Mouse (Mus musculus) olfactory bulb, adult 2 months (tissue): Measurements from ENCODE around the gene Arl5c.

Experiments
- CTCF ChIP-seq: fragments of 200-500 bp; IDR thresholded peaks from 2 replicates; pipeline ENCODE4 v1.5.1; 2012; ENCODE audit warnings: low read depth, mild to moderate bottlenecking, low read length, moderate library complexity; ENCODE audit not compliant: insufficient read depth
- POLR2A ChIP-seq: fragments of 200-500 bp; IDR thresholded peaks from 2 replicates; pipeline ENCODE4 v1.6.1; 2012; ENCODE audit warnings: mild to moderate bottlenecking, low read depth, low read length, moderate library complexity; ENCODE audit not compliant: insufficient read depth

DNA sequence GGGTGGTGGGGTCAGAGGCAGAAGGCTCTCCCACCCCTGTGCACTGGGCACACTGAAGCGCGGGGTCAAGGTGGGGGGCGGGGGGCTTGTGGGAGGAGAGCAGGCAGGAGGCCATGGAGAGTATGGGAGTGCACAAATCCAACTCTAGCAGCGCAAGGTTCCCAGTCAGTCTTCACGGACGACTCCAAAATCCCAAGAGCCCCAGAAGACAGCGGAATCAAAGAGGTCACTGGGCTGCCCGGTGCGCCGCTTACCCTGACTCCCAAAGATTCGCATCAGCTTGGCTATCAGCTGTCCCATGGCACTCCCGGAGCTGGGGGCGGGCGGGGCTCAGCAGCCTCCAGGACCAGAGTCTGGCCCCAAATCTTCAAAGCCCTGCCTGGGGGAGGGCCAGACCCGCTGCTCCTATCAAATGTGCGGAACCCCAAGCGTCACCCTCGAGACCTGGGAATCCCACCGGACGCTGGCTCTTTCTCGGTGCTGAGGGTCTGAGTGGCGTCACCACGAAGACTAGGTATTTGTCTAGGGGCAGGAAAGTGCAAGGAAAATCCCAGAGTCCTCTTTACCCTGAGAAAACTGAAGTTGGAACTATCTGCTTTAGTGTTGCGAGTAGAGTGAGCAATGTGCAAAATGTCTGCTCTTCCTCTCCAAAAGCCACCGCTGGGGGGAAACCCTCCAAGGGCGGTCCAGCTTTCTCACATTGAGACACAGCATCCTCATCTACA, at the start of gene Arl5c:
- TF ChIP-seq CTCF (no peak; the same call in 1 of the 2 replicates), POLR2A (peak; percentile 20; the same call in 1 of the 2 replicates)
